Mouse (Mus musculus) naive thymus-derived CD4-positive, alpha-beta T cell, adult 2 months (primary cell): ENCODE data around the gene Nrxn3.
A peak's percentile ranks its signal among the peaks of the same experiment; 100 is the strongest.

ENCODE experiments used
- DNase-seq: peaks from one replicate; pipeline ENCODE4 v3.0.0-alpha.2; 2011; ENCODE audit warnings: low read depth

The Nrxn3 gene

DNA sequence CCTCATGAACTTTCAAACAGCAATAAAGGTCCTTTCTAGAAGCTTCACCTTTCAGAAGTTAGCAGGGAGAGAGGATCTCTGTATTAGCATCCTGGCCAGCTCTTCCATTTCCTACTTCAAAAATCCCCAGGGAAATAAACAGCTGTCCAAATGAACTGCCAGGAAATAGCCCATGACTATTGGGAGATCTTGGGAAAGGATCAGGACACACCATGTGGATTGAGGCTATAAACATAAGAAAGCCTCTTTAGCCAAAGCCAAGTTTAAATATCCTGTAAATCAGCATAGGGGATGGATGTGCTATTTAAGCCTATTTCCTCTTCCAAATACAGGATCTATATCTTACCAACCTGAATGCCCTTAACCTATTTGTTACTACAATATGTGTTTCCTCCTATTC, 1230.6 kb downstream of the Nrxn3 start:
- no peak for DNase-seq

DNA sequence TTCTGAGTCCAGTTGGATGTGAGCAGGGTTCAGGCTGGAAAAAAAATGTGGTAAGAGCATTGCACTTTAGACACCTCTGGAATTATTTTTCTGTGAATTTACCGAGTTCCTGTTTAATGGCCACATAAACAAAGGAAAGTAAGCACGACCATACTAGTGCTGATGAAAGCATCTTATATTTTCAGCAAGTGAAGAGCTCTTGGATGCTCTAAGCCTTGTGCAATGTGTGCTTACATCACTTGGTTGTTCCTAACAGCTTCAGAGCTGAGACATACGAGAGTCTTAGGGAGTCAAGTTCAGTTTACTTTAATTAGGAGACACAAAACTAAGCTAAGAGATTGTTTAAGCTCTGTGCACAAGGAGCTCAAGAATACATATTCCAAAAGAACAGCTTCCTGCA, 1231.0 kb downstream of the Nrxn3 start:
- DNase-seq, result no peak

DNA sequence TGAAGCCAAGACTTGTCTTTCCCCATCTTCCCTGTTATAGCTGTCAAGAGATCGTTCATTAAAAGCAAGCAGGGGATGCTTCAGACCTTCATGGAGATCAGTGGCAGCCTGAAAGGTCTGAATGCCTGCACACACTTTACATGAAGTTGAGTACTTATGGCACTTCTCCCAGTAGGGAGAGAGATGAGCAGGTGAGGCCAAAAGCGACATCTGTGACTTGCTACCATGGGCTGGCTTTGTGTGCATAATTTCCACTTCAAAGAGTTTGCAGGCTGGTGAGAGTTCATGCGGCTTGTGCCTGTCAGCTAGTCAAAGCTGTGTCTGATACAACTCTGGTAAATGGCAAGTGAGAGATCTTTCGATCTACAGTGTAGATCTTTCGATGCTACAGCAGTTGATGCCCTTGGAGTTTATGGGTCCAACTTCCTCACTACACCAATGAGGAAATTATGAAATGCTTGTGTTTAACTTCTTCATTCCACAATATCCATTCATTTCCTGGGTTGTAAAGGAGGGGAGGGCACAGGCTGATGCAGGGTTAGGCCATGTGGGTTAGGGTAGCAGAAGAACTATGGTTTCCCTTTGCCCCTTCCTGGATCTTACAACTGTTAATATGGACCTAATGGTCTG, 1231.9 kb downstream of the Nrxn3 start:
- peak; percentile 5 for DNase-seq

DNA sequence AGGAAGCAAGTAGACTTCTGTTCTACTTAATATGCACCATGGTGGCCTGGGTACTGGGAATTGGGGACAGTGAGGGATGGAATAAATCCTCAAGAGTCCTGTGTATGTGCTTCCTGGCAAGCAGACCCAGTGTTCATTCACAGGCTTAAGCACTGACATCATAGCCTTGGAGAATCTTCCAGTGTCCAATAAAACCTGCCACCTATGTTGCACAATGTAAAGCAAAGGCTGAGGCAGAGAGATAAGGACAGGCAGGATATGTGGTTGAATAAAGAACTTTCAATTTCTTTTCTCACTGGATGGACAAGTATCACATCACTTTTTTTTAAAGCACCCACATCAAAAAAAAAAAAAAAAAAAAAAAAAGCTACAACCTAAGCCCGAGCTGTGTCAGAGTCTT, 1240.4 kb downstream of the Nrxn3 start:
- no peak for DNase-seq

DNA sequence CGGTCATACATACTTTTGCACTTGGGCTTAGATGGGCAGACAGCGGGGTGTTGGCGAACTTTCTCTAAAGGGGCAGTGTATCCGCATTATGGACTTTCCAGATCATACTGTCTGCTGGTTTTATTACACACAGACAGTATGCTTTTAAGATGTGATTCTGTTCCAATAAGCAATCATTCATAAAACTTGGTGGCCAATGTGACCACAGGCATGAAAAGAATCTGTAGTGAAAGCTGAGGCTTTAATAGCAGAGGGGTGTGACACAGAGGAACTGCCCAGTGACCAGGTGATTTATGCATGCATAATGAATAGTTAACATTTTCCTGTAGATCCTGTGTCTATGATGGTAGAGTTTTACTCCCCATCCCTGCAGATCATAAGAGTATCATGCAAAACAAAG, 1254.0 kb downstream of the Nrxn3 start:
- DNase-seq, result no peak

DNA sequence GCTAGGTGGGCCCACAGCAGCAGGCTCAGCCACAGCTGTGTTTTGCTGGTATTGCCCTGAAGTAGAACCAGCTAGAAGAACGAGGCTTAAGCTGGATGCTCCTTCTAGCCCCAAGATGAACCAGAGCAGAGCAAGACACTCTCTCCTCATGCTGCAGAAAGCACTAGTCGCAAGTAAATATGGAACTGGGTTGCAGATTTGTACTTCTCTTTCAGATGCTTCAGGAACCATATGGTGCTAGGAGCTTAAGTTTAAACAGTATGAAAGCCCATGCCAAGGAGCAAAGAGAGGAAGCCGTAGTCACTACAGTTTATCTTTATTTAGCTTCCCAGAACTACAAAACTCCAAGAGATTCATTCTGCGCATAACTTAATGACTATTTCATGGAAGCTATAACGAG, 1254.8 kb downstream of the Nrxn3 start:
- no peak for DNase-seq

DNA sequence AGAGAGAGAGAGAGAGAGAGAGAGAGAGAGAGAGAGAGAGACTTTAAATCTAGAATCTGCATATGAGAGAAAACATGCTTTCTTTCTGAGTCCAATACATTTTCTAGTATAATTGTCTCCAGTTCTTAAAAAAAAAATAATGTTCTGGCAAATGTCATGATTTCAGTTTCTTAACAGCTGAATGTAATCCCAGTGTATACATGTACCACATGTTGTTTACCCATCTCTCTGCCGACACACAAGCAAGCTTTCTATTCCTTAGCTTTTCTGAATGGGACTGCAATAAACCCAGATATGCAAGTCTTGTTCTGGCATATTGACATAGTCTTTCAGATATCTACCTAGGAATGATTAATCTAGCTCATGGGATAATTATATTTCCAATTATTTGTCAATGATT, 1256.5 kb downstream of the Nrxn3 start:
- no peak for DNase-seq

DNA sequence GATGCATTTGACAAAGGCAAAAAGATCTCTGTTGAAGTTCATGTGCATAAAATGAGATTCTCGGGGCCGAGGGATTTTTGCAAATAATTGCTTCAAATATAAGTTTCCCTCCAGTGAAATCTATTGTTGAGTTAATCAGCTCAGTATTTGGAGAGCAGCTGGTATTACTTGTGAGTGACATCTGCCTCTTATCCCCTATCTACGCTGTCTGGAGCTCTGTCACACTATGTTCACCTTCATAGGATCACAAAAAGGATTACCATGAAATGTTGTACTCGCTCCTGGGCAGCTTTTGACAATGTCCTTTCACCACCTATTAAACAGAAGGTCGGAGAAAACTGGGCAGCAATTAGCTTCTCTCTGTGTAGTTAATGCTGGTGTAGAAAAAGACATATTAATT, 1259.8 kb downstream of the Nrxn3 start:
- DNase-seq, result no peak

DNA sequence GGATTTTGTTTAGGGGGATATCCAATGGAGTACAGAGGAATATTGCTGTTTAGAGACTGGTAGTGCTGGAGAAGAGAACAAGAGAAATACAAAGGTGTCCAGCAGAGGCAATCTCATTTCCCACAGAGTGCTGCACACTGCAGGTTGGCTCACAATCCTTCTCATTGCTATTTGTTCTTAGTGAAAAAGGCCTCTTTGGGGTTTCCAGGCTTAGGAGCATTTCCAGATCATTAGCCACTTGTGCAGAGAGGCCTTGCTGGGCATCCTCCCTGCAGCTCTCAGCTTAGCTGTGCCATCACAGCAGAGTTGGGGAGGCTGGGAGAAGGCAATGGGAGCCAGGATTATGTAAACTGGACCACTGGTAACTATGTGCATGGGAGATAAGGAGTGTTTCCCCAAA, 1260.7 kb downstream of the Nrxn3 start:
- no peak for DNase-seq

DNA sequence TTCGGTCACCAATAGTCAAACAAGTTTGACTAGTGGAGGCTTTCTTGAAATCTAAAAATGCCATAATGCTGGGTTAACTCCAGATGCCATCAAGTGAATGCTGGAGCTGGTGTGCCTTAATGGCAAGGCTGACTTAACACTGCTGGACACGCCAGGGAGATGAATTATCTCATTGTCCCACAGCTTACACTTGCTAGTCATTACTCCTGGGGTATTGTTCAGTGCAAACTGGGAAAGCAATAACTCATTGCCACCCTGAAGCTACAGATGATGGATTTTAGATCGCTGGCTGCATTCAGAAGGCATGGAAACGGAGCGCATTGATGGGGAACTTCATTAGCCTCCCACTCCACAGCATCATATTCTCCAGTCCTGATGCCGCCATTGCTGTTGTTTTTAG, 1263.5 kb downstream of the Nrxn3 start:
- DNase-seq, result no peak

DNA sequence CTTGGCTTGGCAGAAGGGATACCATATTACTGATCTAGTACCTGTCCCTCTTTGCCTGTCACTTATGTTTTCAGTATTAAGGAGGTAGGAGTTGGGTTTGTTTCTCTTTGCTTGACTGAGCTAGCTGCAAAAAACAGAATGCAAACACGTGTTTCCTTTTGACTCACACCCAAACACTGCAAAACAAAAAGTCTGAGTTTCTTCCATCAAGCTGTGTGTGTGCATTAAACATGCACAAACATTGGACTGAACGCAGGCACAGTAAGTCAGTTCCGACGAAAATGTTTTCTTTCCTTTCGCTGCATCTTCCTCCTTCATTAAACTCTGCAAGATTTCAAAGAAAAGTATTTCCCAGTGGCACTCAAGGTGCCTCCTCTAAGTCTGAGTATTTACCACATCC, 1270.6 kb downstream of the Nrxn3 start:
- DNase-seq, result no peak

DNA sequence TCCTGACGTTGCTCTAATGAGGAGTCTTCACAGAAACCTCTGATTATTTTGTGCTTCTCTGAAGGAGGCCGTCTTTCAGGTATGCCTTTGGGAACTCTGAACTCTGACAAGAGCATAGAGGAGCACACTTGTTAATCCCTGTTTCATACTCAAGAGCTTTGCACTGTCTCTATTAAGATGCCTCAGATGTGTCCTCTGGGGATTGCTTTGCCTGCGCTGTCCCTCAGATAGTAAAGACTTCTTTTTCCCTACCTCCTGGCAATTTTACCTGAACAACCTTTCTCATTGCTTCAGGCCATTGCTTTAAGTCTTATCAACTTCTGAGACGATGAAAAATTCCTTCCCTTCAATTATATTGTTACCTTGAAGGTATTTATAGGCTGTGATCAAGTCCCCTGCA, 1272.7 kb downstream of the Nrxn3 start:
- DNase-seq, result no peak

DNA sequence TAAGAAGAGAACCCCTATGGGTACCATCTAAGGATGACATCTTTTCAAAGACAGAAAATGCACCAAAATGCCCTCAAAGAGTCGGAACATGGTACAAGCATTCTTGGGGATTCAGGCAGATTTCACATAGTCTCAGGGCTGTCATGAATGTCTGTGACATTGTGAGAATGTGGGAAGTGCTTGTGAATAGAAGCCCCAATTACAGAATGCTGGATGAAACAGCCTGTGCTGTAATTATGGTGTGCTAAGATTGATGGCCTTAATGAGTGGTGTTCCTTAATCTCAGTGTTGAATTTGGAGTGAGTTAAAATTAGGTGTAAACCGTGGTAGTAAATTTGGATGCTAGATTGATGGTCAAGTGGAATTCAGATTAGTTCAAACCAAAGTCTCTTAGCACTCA, 1287.6 kb downstream of the Nrxn3 start:
- DNase-seq, result no peak

DNA sequence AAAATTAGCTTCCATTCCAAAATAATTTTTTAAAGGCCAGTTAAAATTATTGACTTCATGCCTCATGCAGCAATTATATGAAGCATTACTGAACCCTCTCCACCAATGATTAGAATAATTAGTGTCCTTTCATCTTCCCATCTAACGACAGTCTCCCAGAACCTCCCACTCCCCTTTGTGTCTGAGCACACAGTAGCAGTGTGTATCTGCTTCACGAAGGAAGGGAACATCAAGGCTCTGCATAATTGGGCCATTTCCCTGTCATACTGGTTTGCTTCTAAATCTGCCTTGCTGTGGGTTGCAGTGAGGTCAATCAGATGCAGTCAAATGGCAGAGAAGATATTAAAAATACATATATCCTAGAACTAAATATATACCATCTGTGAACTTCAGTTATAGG, 1291.3 kb downstream of the Nrxn3 start:
- no peak for DNase-seq

DNA sequence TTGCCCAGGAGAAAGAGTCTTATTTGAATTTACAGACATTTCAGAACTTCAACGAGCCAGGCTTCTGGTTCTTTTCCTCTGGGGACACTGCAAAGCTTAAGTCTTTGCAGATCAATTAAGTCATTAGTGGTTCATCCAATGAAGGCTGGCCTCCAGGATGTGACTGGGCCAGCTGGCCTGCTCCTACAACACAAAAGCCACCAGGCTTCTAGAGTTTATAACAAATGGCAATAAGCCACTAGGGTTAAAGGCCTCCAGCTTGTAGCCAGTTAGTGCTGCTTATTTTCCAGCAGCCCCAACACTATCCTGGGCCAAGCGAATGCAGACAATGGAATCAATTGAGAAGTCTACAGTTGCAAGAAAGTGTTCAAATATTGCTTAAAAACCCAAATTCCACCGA, 1304.3 kb downstream of the Nrxn3 start:
- no peak for DNase-seq

DNA sequence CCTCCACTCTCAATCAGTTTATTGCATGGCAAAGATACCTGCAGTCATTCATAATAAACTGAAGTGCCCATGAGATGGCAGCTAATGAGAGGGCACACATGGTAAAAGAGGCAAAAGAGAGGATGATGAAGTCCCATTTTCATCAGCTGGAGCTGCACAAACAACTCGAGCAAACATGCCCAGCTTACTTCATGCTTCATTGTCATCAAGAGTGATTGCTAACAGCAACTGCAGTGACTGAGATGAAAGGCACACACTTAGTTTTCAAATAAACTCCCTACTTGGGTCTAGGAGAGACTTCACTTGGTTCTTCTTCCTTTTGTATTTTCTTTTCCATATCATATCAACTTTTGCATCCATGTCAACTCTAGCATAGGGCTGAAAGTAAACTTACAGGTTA, 1318.4 kb downstream of the Nrxn3 start:
- DNase-seq, result no peak

DNA sequence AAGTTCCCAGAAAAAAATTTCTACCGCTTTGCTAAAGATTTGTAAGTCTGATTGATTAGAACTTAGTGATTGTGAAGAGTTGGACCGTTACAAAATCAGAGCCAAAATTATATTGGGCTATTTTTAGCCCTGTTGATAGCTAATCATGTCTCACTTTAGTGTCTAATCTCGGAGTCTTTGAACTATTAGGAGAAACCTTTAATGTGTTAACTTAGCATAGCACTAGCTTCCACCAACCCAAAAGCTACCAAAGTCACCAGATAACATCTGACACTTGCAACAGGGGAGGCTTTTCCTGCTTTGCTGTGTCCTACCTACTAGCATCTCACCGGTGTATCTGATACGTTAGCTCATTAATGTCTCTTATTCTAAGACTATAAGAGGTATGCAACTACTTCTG, 1333.6 kb downstream of the Nrxn3 start:
- no peak for DNase-seq

DNA sequence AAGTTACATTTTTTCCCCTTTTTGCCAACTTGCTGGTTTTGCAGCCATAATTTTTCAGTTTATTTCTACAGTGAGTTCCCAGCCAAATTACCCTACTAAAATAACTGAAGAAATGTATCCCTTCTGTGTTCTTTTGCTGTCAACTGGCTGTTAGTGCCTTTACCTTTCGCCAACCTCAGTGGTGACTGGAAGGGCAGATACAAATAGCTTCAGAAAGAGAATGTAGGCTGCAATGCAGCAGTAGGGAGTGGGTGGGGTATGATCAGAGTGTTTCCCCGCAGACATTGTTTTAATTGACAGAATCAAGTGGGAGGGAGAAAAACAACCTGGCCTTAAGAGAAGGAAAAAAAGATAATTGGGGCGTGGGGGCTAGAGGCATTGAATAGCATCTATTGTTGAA, 1337.1 kb downstream of the Nrxn3 start:
- no peak for DNase-seq

DNA sequence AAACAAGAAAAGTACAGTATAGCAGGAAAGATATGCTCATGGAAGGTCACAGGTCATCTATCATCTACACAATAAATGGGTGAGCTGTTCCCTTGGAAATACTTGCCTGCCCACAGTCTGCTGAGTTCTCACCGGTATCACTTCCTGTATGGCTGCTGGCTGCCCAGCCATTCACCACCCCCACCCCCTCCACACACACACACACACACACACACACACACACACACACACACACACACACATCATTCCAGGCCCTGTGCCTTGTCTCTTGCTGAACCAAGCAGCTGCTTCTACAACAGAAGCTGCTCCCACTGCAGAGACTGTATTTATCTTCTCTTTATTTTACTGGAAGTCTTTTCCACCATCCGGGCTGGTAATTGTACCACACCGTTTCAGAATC, 1338.6 kb downstream of the Nrxn3 start:
- no peak for DNase-seq

DNA sequence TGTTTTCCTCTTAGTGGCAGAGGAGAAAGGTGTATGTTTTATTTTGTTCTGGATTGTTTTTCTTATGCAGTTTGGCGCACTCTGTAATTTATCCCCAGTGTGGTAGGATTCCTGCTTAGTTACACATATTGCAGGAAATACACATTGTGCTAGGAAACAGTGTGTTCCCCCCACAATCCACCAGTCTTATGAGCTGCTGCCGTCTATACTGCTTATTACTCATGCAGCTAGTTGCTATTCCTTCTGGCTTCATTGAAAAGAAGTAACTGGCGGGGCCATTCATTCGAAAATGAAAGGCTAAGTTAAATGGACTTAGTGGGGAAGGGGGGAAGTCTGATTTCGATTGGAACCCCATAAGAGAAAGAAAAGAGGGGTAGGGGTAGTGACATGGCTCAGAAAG, 1339.5 kb downstream of the Nrxn3 start:
- no peak for DNase-seq

DNA sequence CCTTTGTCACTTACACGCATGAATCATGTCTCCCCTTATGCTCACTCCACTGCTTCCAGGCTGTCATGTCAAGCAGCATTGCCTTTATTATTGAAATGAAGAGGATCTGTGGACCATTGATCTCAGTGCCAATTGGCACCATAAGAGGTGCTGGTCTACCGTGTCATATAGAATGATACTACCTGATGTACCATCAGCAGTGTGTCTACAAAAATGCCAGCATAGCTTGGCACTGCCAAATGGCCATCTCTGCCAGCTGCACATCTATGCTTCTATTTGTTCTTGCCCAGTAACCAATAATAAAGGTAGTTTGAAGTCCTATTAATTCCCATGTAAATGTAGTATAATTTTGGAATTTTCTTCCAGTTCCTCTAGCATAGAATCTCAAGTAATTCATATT, 1340.8 kb downstream of the Nrxn3 start:
- no peak for DNase-seq

DNA sequence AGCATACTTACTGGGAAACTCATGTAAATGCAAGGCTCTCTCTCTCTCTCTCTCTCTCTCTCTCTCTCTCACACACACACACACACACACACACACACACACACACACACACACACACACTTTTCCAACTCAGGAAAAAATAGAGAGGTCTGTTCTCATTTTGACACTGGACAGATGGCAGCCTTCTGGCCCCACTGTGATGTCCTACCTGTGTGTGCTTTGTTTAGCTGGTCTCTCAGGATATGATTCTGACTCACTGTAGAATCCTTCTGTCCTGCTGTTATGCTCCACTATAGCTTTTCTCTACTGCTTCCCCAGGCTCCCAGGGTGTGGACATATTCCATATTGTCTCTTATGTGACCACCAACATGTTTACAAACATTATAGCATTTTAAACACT, 1363.2 kb downstream of the Nrxn3 start:
- no peak for DNase-seq

DNA sequence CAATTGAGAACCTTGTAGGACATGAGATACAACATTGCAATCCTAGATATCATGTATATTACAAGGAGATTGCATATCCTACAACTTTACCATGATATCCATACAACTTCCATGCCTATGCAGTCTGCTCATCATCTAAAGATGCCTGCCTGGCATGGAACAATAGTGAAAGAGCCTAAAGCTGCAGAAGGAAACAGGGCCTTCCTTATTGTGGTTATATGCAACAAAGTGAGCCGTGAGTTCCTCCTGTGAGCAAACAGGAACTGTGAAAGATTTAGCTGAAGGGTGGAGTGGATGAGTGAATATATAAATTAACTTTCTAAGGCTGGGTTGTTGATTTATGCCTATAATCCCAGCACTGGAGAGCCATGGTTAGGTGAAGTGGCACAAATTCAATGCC, 1373.1 kb downstream of the Nrxn3 start:
- no peak for DNase-seq

DNA sequence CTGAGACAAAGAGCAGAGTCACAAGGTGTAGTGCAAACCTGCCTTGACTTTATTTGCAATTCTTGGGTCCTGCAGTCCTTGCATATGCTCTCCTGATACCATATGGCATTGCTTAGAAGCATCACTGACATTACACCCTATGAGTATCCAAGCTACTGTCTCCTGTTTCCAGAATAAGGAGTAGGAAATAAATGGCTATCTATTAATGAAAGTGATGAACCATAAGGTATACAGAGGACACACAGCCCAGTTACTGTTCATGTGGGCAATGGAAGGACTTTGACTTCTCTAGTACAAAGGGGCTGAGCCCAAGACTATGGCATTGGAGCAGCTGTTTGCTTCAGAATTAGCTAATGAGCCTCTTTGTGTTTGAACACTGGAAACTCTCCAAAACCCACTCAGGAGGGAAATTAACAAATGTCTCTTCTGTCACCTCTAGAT, 1390.7 kb downstream of the Nrxn3 start:
- DNase-seq, result no peak
